Mouse (Mus musculus): ENCODE data around the gene Smco3. TPM values are rescaled to one million over a fixed set of nuclear protein-coding genes. Genes with fewer than 3 reads are reported as not detected.

Smco3 gene
- total and polyA plus RNA-seq, 3 experiments: 0.90 to 12.9 (median 5.5) TPM

- H3K4me2 ChIP-seq (ENCODE audit: insufficient read depth, low read depth, poor library complexity, severe bottlenecking): peak overlapping the region; percentile 19; the same call in 1 of the 2 replicates
- H3K27ac ChIP-seq (ENCODE audit: insufficient read depth, low read depth): no peak overlapping the region
- peaks cover 30% of the 10 kb centered on the region for H3K79me2 ChIP-seq (replicated peaks; ENCODE audit: control insufficient read depth, extremely low read depth, insufficient read depth, poor library complexity, severe bottlenecking)
- H3K4me3 ChIP-seq (replicated peaks in 1 of 3; ENCODE audit: low read depth in 2 of 3, low read length in 2 of 3, poor library complexity in 1 of 3): peak overlapping the region; percentile 19 to 90 (median 53)
- no peak for DNase-seq (ENCODE audit: extremely low read depth)
- no peaks in the 10 kb centered on the region for H3K9me3 ChIP-seq (replicated peaks; ENCODE audit: low read length)
- H3K9ac ChIP-seq (ENCODE audit: insufficient read depth, low read depth): no peak overlapping the region; the same call in 1 of the 2 replicates
- in situ Hi-C loops (cut with MboI; ENCODE audit: low pct_ligation_motif_present, low pct_unique_long_range_greater_than_20kb, low sequenced_read_pairs) (no loop called here), dilution Hi-C loops (cut with MboI; ENCODE audit: extremely low pct_ligation_motif_present, extremely low pct_unique_long_range_greater_than_20kb, low sequenced_read_pairs) (no loop called here)
- TF ChIP-seq TBP (conservative IDR thresholded peaks at IDR 0.05; ENCODE audit: low read depth, low read length) (no peak), IRF4 (IDR thresholded peaks at IDR 0.05; ENCODE audit: low read depth, low read length) (no peak), MYC (IDR thresholded peaks at IDR 0.05; ENCODE audit: low read depth, low read length) (no peak), CTCF (conservative IDR thresholded peaks at IDR 0.05 in 1 of 2, IDR thresholded peaks at IDR 0.05 in 1 of 2; ENCODE audit: low read depth in 2 of 2, low read length in 2 of 2) (no peak), E2F4 (IDR thresholded peaks at IDR 0.05; ENCODE audit: insufficient replicate concordance, low read depth, low read length) (no peak), RAD21 (IDR thresholded peaks at IDR 0.05; ENCODE audit: low read depth, low read length) (no peak), CHD2 (IDR thresholded peaks at IDR 0.05; ENCODE audit: low read length) (no peak)
- no peaks in the 10 kb centered on the region for H3K27me3 ChIP-seq (replicated peaks)
- peaks cover 6 to 59% of the 10 kb centered on the region in 2 experiments for H3K4me1 ChIP-seq (ENCODE audit: control insufficient read depth in 1 of 2, insufficient read depth in 2 of 2)
- peaks cover 9 to 21% of the 10 kb centered on the region in 2 experiments for H3K36me3 ChIP-seq (replicated peaks in 1 of 2; ENCODE audit: control insufficient read depth in 1 of 2, insufficient read depth in 1 of 2, low read length in 1 of 2)
Observed at GRCm38 (mm10) chr6:136807395-136808013, 27.7 kb downstream of the Smco3 start.

- no peak for DNase-seq (ENCODE audit: extremely low read depth)
- Histone ChIP-seq H3K36me3 (replicated peaks in 1 of 2; ENCODE audit: control insufficient read depth in 1 of 2, insufficient read depth in 1 of 2, low read length in 1 of 2) (peaks cover 4 to 14% of the 10 kb centered on the region in 2 experiments), H3K9ac (ENCODE audit: insufficient read depth, low read depth) (no peak overlapping the region), H3K4me2 (ENCODE audit: insufficient read depth, low read depth, poor library complexity, severe bottlenecking) (no peak overlapping the region), H3K4me1 (ENCODE audit: control insufficient read depth in 1 of 2, insufficient read depth in 2 of 2) (peaks cover 6 to 54% of the 10 kb centered on the region in 2 experiments), H3K4me3 (replicated peaks in 1 of 3; ENCODE audit: low read depth in 2 of 3, low read length in 2 of 3, poor library complexity in 1 of 3) (no peak overlapping the region), H3K27me3 (replicated peaks) (no peaks in the 10 kb centered on the region), H3K27ac (ENCODE audit: insufficient read depth, low read depth) (no peak overlapping the region), H3K79me2 (replicated peaks; ENCODE audit: control insufficient read depth, extremely low read depth, insufficient read depth, poor library complexity, severe bottlenecking) (peaks cover 30% of the 10 kb centered on the region), H3K9me3 (replicated peaks; ENCODE audit: low read length) (no peaks in the 10 kb centered on the region)
- TF ChIP-seq NRF1 (IDR thresholded peaks at IDR 0.05; ENCODE audit: low read depth, low read length) (no peak), RCOR1 (conservative IDR thresholded peaks at IDR 0.05; ENCODE audit: low read depth, low read length) (no peak), ZNF384 (IDR thresholded peaks at IDR 0.05; ENCODE audit: low read depth, low read length) (no peak), E2F4 (IDR thresholded peaks at IDR 0.05; ENCODE audit: insufficient replicate concordance, low read depth, low read length) (no peak), POLR2AphosphoS2 (IDR thresholded peaks at IDR 0.05; ENCODE audit: low read depth, low read length) (no peak), UBTF (IDR thresholded peaks at IDR 0.05; ENCODE audit: low read depth, low read length) (no peak), ETS1 (conservative IDR thresholded peaks at IDR 0.05; ENCODE audit: low read depth, low read length) (no peak), MAZ (IDR thresholded peaks at IDR 0.05; ENCODE audit: low read depth, low read length) (no peak), ZMIZ1 (IDR thresholded peaks at IDR 0.05; ENCODE audit: low read depth, low read length) (no peak), TBP (conservative IDR thresholded peaks at IDR 0.05; ENCODE audit: low read depth, low read length) (no peak), CHD2 (IDR thresholded peaks at IDR 0.05; ENCODE audit: low read length) (no peak), MYC (IDR thresholded peaks at IDR 0.05; ENCODE audit: low read depth, low read length) (no peak), POLR2A (IDR thresholded peaks at IDR 0.05; ENCODE audit: low read depth, low read length) (no peak), TCF12 (IDR thresholded peaks at IDR 0.05; ENCODE audit: low read depth, low read length) (no peak), MAX (IDR thresholded peaks at IDR 0.05; ENCODE audit: low read length) (no peak), JUN (IDR thresholded peaks at IDR 0.05; ENCODE audit: insufficient read depth, low read depth, low read length) (no peak), MXI1 (IDR thresholded peaks at IDR 0.05; ENCODE audit: low read depth, low read length) (no peak), EP300 (IDR thresholded peaks at IDR 0.05; ENCODE audit: low read length) (no peak)
- dilution Hi-C loops (cut with MboI; ENCODE audit: extremely low pct_ligation_motif_present, extremely low pct_unique_long_range_greater_than_20kb, low sequenced_read_pairs): no loop called here
- in situ Hi-C loops (cut with MboI; ENCODE audit: low pct_ligation_motif_present, low pct_unique_long_range_greater_than_20kb, low sequenced_read_pairs): no loop called here
Observed at GRCm38 (mm10) chr6:136806819-136807218, 28.4 kb downstream of the Smco3 start.

Measured in CH12.LX (cell line).